Mouse (Mus musculus): ENCODE measurements at regions not wholly inside any gene's neighbourhood (a gene's known extent, or its start where the extent isn't known, plus 50 kb on each side); places are given as distances from the start of the nearest gene placed in this dataset.

- Histone ChIP-seq H3K79me3 (ENCODE audit: low read depth) (no peaks in the 10 kb centered on the region), H3K36me3 (ENCODE audit: control insufficient read depth, insufficient read depth) (no peaks in the 10 kb centered on the region)
- no peak for TF ChIP-seq FOSL1 (IDR thresholded peaks at IDR 0.05; ENCODE audit: insufficient read depth, low read length, poor library complexity, severe bottlenecking)
- no peak for TF ChIP-seq CEBPB (IDR thresholded peaks at IDR 0.05; ENCODE audit: low read depth)
- no peak for TF ChIP-seq MYOD1 (IDR thresholded peaks at IDR 0.05; ENCODE audit: control insufficient read depth, insufficient read length, low read depth)
- no peak for TF ChIP-seq USF1 (IDR thresholded peaks at IDR 0.05; ENCODE audit: low read depth)
- no peak for TF ChIP-seq CTCF (IDR thresholded peaks at IDR 0.05; ENCODE audit: control insufficient read depth, insufficient read depth, insufficient read length)
Observed at GRCm38 (mm10) chr7:83242233-83242632, 342.5 kb upstream of the Tmc3 start.

DNA sequence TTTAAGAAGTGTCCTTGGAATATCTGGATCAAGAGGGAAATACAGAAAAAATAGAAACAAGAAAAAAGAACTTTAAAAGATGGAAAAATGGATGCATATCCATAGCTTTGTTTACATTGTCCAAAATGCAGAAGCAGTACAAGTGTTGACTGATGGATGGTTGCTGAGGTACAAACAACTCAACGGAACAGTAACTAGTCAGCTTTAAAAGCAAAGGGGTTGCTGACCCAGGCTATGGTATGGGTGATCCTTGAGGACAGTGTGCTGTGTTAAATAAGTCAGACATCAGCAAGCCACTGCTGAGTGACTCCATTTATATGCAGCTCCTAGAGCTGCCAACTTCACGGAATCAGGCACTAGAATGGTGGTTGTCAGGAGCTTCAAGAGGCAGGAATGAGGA lies 338.9 kb upstream of the Tmc3 start:
- Histone ChIP-seq H3K36me3 (ENCODE audit: control insufficient read depth, insufficient read depth) (no peaks in the 10 kb centered on the region), H3K27me3 (ENCODE audit: control insufficient read depth, insufficient read depth, insufficient read length) (no peaks in the 10 kb centered on the region), H3ac (ENCODE audit: control insufficient read depth, insufficient read length, low read depth) (no peak overlapping the region), H3K79me3 (ENCODE audit: low read depth) (no peaks in the 10 kb centered on the region), H3K79me2 (ENCODE audit: control insufficient read depth, insufficient read depth) (no peaks in the 10 kb centered on the region), H3K4me3 (ENCODE audit: insufficient read depth, poor library complexity, severe bottlenecking) (no peak overlapping the region)
- TF ChIP-seq MYOG (IDR thresholded peaks at IDR 0.05; ENCODE audit: control insufficient read depth, extremely low read depth, insufficient read length): no peak
- TF ChIP-seq MAX (IDR thresholded peaks at IDR 0.05): no peak
- no peak for TF ChIP-seq USF1 (IDR thresholded peaks at IDR 0.05; ENCODE audit: low read depth)
- TF ChIP-seq MYOD1 (IDR thresholded peaks at IDR 0.05; ENCODE audit: control insufficient read depth, insufficient read length, low read depth): no peak
- no peak for TF ChIP-seq FOSL1 (IDR thresholded peaks at IDR 0.05; ENCODE audit: insufficient read depth, low read length, poor library complexity, severe bottlenecking)
- TF ChIP-seq CTCF (IDR thresholded peaks at IDR 0.05; ENCODE audit: control insufficient read depth, insufficient read depth, insufficient read length): no peak
- TF ChIP-seq CEBPB (IDR thresholded peaks at IDR 0.05; ENCODE audit: low read depth): no peak

More at GRCm38 (mm10) chr7:83242233-83242632, 342.5 kb upstream of the Tmc3 start:
- Histone ChIP-seq H3ac (ENCODE audit: control insufficient read depth, insufficient read length, low read depth) (no peak overlapping the region), H3K79me2 (ENCODE audit: control insufficient read depth, insufficient read depth) (no peaks in the 10 kb centered on the region), H3K4me3 (ENCODE audit: insufficient read depth, poor library complexity, severe bottlenecking) (no peak overlapping the region), H3K27me3 (ENCODE audit: control insufficient read depth, insufficient read depth, insufficient read length) (no peaks in the 10 kb centered on the region)

GRCm38 (mm10) chr7:83251995-83252563 lies 332.6 kb upstream of the Tmc3 start:
- Histone ChIP-seq H3K36me3 (ENCODE audit: control insufficient read depth, insufficient read depth) (no peaks in the 10 kb centered on the region), H3K4me3 (ENCODE audit: insufficient read depth, poor library complexity, severe bottlenecking) (no peak overlapping the region), H3K79me2 (ENCODE audit: control insufficient read depth, insufficient read depth) (no peaks in the 10 kb centered on the region), H3ac (ENCODE audit: control insufficient read depth, insufficient read length, low read depth) (no peak overlapping the region), H3K79me3 (ENCODE audit: low read depth) (no peaks in the 10 kb centered on the region), H3K27me3 (ENCODE audit: control insufficient read depth, insufficient read depth, insufficient read length) (no peaks in the 10 kb centered on the region)
- TF ChIP-seq USF1 (IDR thresholded peaks at IDR 0.05; ENCODE audit: low read depth) (no peak), MAX (IDR thresholded peaks at IDR 0.05) (no peak), FOSL1 (IDR thresholded peaks at IDR 0.05; ENCODE audit: insufficient read depth, low read length, poor library complexity, severe bottlenecking) (no peak), MYOD1 (IDR thresholded peaks at IDR 0.05; ENCODE audit: control insufficient read depth, insufficient read length, low read depth) (no peak)

- H3K4me3 ChIP-seq (ENCODE audit: insufficient read depth, poor library complexity, severe bottlenecking): no peak overlapping the region
- H3K27me3 ChIP-seq (ENCODE audit: control insufficient read depth, insufficient read depth, insufficient read length): no peaks in the 10 kb centered on the region
- no peaks in the 10 kb centered on the region for H3K79me3 ChIP-seq (ENCODE audit: low read depth)
- TF ChIP-seq CTCF (IDR thresholded peaks at IDR 0.05; ENCODE audit: control insufficient read depth, insufficient read depth, insufficient read length): no peak
- TF ChIP-seq MYOD1 (IDR thresholded peaks at IDR 0.05; ENCODE audit: control insufficient read depth, insufficient read length, low read depth): no peak
- TF ChIP-seq CEBPB (IDR thresholded peaks at IDR 0.05; ENCODE audit: low read depth): no peak
- no peaks in the 10 kb centered on the region for H3K79me2 ChIP-seq (ENCODE audit: control insufficient read depth, insufficient read depth)
- H3K36me3 ChIP-seq (ENCODE audit: control insufficient read depth, insufficient read depth): no peaks in the 10 kb centered on the region
- H3ac ChIP-seq (ENCODE audit: control insufficient read depth, insufficient read length, low read depth): no peak overlapping the region
Observed at GRCm38 (mm10) chr7:83253001-83253400, 331.7 kb upstream of the Tmc3 start.

- no peak overlapping the region for H3ac ChIP-seq (ENCODE audit: control insufficient read depth, insufficient read length, low read depth)
- no peaks in the 10 kb centered on the region for H3K79me3 ChIP-seq (ENCODE audit: low read depth)
- H3K36me3 ChIP-seq (ENCODE audit: control insufficient read depth, insufficient read depth): no peaks in the 10 kb centered on the region
- H3K27me3 ChIP-seq (ENCODE audit: control insufficient read depth, insufficient read depth, insufficient read length): no peaks in the 10 kb centered on the region
- TF ChIP-seq FOSL1 (IDR thresholded peaks at IDR 0.05; ENCODE audit: insufficient read depth, low read length, poor library complexity, severe bottlenecking) (no peak), MYOD1 (IDR thresholded peaks at IDR 0.05; ENCODE audit: control insufficient read depth, insufficient read length, low read depth) (no peak), MYOG (IDR thresholded peaks at IDR 0.05; ENCODE audit: control insufficient read depth, extremely low read depth, insufficient read length) (no peak), USF1 (IDR thresholded peaks at IDR 0.05; ENCODE audit: low read depth) (no peak), CTCF (IDR thresholded peaks at IDR 0.05; ENCODE audit: control insufficient read depth, insufficient read depth, insufficient read length) (no peak), CEBPB (IDR thresholded peaks at IDR 0.05; ENCODE audit: low read depth) (no peak), MAX (IDR thresholded peaks at IDR 0.05) (no peak)
- no peaks in the 10 kb centered on the region for H3K79me2 ChIP-seq (ENCODE audit: control insufficient read depth, insufficient read depth)
- no peak overlapping the region for H3K4me3 ChIP-seq (ENCODE audit: insufficient read depth, poor library complexity, severe bottlenecking)
Observed at GRCm38 (mm10) chr7:83253432-83253831, 331.3 kb upstream of the Tmc3 start.

DNA sequence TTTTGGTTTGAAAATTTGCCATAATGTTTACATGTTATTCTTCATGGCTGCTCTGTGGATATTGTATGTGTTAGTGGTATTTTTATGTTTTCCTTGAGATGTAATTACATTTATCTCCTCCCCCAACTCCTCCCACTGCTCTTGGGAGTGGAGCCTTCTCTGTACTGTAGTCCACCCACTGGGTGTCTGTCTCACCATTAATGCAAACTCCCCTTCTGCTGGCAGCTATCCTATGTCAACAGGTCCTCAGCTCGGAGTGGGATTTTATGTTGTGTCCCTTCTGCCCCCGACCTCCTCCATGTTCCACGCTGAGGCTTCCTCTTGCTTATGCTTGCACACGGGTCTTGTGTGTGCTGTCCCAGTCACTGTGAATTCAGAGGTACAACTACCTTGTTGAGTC lies 330.3 kb upstream of the Tmc3 start:
- Histone ChIP-seq H3ac (ENCODE audit: control insufficient read depth, insufficient read length, low read depth) (no peak overlapping the region), H3K4me3 (ENCODE audit: insufficient read depth, poor library complexity, severe bottlenecking) (no peak overlapping the region), H3K36me3 (ENCODE audit: control insufficient read depth, insufficient read depth) (no peaks in the 10 kb centered on the region), H3K79me2 (ENCODE audit: control insufficient read depth, insufficient read depth) (no peaks in the 10 kb centered on the region), H3K79me3 (ENCODE audit: low read depth) (no peaks in the 10 kb centered on the region), H3K27me3 (ENCODE audit: control insufficient read depth, insufficient read depth, insufficient read length) (no peaks in the 10 kb centered on the region)
- TF ChIP-seq FOSL1 (IDR thresholded peaks at IDR 0.05; ENCODE audit: insufficient read depth, low read length, poor library complexity, severe bottlenecking) (no peak), MAX (IDR thresholded peaks at IDR 0.05) (no peak), CTCF (IDR thresholded peaks at IDR 0.05; ENCODE audit: control insufficient read depth, insufficient read depth, insufficient read length) (no peak), MYOG (IDR thresholded peaks at IDR 0.05; ENCODE audit: control insufficient read depth, extremely low read depth, insufficient read length) (no peak), CEBPB (IDR thresholded peaks at IDR 0.05; ENCODE audit: low read depth) (no peak), USF1 (IDR thresholded peaks at IDR 0.05; ENCODE audit: low read depth) (no peak), MYOD1 (IDR thresholded peaks at IDR 0.05; ENCODE audit: control insufficient read depth, insufficient read length, low read depth) (no peak)

Measured in C2C12 (cell line).